Mouse (Mus musculus): ENCODE data around the gene Gm6268. TPM values are rescaled to one million over a fixed set of nuclear protein-coding genes. Genes with fewer than 3 reads are reported as not detected.
A peak's percentile ranks its signal among the peaks of the same experiment; 100 is the strongest.

The Gm6268 gene
- total and polyA plus RNA-seq, 2 experiments from 2014 or later, result not detected

GRCm38 (mm10) chrX:36393279-36393678, 7.8 kb upstream of the Gm6268 start:
- H3K36me3 ChIP-seq (replicated peaks; ENCODE audit: control insufficient read depth, insufficient read depth, low read length), result no peaks in the 10 kb centered on the region
- no peak overlapping the region for H3K4me2 ChIP-seq (ENCODE audit: low read depth, low read length)
- DNase-seq (ENCODE audit: low spot score), result peak; percentile 10
- WGBS, result 36% methylated on average over 6 of the region's 6 CpGs
- no peak for ATAC-seq (ENCODE audit: insufficient read depth, low read depth)
- H3K27me3 ChIP-seq (ENCODE audit: control insufficient read depth, insufficient read depth, low read length), result no peaks in the 10 kb centered on the region
- H3K9me3 ChIP-seq (replicated peaks; ENCODE audit: control insufficient read depth, low read length), result no peaks in the 10 kb centered on the region
- no peak overlapping the region for H3K4me3 ChIP-seq (ENCODE audit: low read depth, low read length)
- H3K27ac ChIP-seq (ENCODE audit: low read depth), result no peak overlapping the region
- TF ChIP-seq CTCF (IDR thresholded peaks at IDR 0.05; ENCODE audit: low read depth) (peak; percentile 47), EP300 (IDR thresholded peaks at IDR 0.05; ENCODE audit: low read depth) (no peak)
- H3K9ac ChIP-seq (replicated peaks; ENCODE audit: low read depth, low read length), result no peak overlapping the region
- H3K4me1 ChIP-seq (ENCODE audit: control insufficient read depth, insufficient read depth), result no peaks in the 10 kb centered on the region

DNA sequence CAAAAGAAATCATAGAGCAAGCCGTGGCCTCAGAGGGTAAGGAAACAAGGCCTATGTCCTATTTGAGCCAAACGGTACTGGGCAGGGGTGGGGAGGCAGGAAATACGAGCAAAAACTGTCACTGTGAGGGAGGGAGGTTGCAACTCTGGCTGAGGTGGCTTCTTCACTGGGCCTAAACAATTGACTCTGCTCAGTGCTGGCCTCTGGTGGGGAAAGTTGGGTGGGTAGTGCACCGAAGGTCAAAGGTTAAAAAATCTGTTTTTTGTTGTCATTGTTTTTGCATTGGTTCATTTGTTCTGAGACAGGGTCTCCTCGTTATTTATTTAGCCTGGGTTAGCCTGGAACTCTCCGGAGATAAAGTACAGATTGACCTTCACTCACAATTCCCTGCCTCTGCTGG, 1.2 kb downstream of the Gm6268 start:
- no peak for DNase-seq (ENCODE audit: low spot score)

DNA sequence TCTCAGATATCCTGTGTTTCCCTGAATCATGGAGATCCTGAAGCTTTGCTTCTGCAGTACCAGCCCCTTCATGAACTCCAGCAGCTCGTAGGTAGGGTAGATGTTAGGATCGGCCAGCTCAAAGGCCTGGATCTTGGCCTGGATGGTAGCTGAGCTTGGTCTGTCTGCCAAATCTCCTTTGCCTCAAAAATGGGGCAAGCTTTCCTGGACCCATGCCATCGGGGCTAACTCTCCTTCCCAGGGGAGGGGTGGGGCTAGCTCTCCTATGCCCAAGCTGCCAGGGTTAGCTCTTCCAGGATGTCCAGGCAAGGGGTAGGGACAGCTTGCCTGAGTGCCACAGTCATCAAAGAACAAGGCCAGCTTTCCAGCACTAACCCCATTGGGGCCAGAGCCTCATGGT, 18.1 kb downstream of the Gm6268 start:
- no peak overlapping the region for H3K4me3 ChIP-seq (ENCODE audit: low read depth, low read length)
- no peaks in the 10 kb centered on the region for H3K4me1 ChIP-seq (ENCODE audit: control insufficient read depth, insufficient read depth)
- no peak for TF ChIP-seq EP300 (IDR thresholded peaks at IDR 0.05; ENCODE audit: low read depth)
- TF ChIP-seq CTCF (IDR thresholded peaks at IDR 0.05; ENCODE audit: low read depth), result no peak
- no peak for ATAC-seq (ENCODE audit: insufficient read depth, low read depth)
- H3K4me2 ChIP-seq (ENCODE audit: low read depth, low read length), result no peak overlapping the region
- H3K9ac ChIP-seq (replicated peaks; ENCODE audit: low read depth, low read length), result no peak overlapping the region
- H3K36me3 ChIP-seq (replicated peaks; ENCODE audit: control insufficient read depth, insufficient read depth, low read length), result no peaks in the 10 kb centered on the region
- WGBS, result 83% methylated on average over 3 of the region's 3 CpGs
- no peak overlapping the region for H3K27ac ChIP-seq (ENCODE audit: low read depth)
- no peak for DNase-seq (ENCODE audit: low spot score)
- H3K27me3 ChIP-seq (ENCODE audit: control insufficient read depth, insufficient read depth, low read length), result no peaks in the 10 kb centered on the region
- H3K9me3 ChIP-seq (replicated peaks; ENCODE audit: control insufficient read depth, low read length), result no peaks in the 10 kb centered on the region

More for the DNA sequence above, 1.2 kb downstream of the Gm6268 start:
- Histone ChIP-seq H3K27me3 (ENCODE audit: control insufficient read depth, insufficient read depth, low read length) (no peaks in the 10 kb centered on the region), H3K4me1 (ENCODE audit: control insufficient read depth, insufficient read depth) (no peaks in the 10 kb centered on the region), H3K27ac (ENCODE audit: low read depth) (no peak overlapping the region), H3K36me3 (replicated peaks; ENCODE audit: control insufficient read depth, insufficient read depth, low read length) (no peaks in the 10 kb centered on the region), H3K4me2 (ENCODE audit: low read depth, low read length) (no peak overlapping the region), H3K4me3 (ENCODE audit: low read depth, low read length) (no peak overlapping the region), H3K9ac (replicated peaks; ENCODE audit: low read depth, low read length) (no peak overlapping the region), H3K9me3 (replicated peaks; ENCODE audit: control insufficient read depth, low read length) (no peaks in the 10 kb centered on the region)
- TF ChIP-seq CTCF (IDR thresholded peaks at IDR 0.05; ENCODE audit: low read depth), result no peak; the same call in 1 of the 2 replicates
- no peak for TF ChIP-seq EP300 (IDR thresholded peaks at IDR 0.05; ENCODE audit: low read depth)
- 46% methylated on average over 6 of the region's 6 CpGs for WGBS
- no peak for ATAC-seq (ENCODE audit: insufficient read depth, low read depth)

GRCm38 (mm10) chrX:36434993-36435392, 33.9 kb downstream of the Gm6268 start:
- no peak for ATAC-seq (ENCODE audit: insufficient read depth, low read depth)
- TF ChIP-seq CTCF (IDR thresholded peaks at IDR 0.05; ENCODE audit: low read depth) (no peak), EP300 (IDR thresholded peaks at IDR 0.05; ENCODE audit: low read depth) (no peak)
- Histone ChIP-seq H3K27ac (ENCODE audit: low read depth) (no peak overlapping the region), H3K9ac (replicated peaks; ENCODE audit: low read depth, low read length) (no peak overlapping the region), H3K4me3 (ENCODE audit: low read depth, low read length) (no peak overlapping the region), H3K27me3 (ENCODE audit: control insufficient read depth, insufficient read depth, low read length) (no peaks in the 10 kb centered on the region), H3K36me3 (replicated peaks; ENCODE audit: control insufficient read depth, insufficient read depth, low read length) (no peaks in the 10 kb centered on the region), H3K9me3 (replicated peaks; ENCODE audit: control insufficient read depth, low read length) (no peaks in the 10 kb centered on the region), H3K4me1 (ENCODE audit: control insufficient read depth, insufficient read depth) (no peaks in the 10 kb centered on the region), H3K4me2 (ENCODE audit: low read depth, low read length) (no peak overlapping the region)
- no peak for DNase-seq (ENCODE audit: low spot score)
- WGBS, result 39% methylated on average over 6 of the region's 6 CpGs

DNA sequence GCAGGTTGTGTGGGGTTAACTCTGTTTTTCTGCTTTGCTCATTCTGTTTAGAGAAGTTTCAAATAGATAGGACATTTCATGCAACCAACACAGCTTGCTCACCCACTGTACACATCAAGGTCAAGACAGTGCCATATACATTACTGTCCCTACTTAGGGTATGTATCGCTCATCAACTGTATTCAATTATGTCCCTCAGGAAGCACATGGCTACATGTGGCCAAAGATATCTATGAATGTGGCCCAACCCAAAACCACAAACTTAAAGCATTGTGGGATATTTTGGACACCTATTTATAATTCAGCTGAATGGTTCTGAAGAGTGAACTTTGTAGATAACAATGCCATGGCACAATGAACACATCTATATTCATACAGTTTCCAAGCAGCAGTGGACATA, 36.9 kb downstream of the Gm6268 start:
- no peaks in the 10 kb centered on the region for H3K27me3 ChIP-seq (ENCODE audit: control insufficient read depth, insufficient read depth, low read length)
- H3K4me3 ChIP-seq (ENCODE audit: low read depth, low read length), result no peak overlapping the region
- WGBS, result 81% methylated on average over 1 of the region's 1 CpGs
- H3K9me3 ChIP-seq (replicated peaks; ENCODE audit: control insufficient read depth, low read length), result no peaks in the 10 kb centered on the region
- no peak overlapping the region for H3K4me2 ChIP-seq (ENCODE audit: low read depth, low read length)
- no peak overlapping the region for H3K27ac ChIP-seq (ENCODE audit: low read depth)
- no peak for DNase-seq (ENCODE audit: low spot score)
- no peaks in the 10 kb centered on the region for H3K36me3 ChIP-seq (replicated peaks; ENCODE audit: control insufficient read depth, insufficient read depth, low read length)
- no peak for TF ChIP-seq EP300 (IDR thresholded peaks at IDR 0.05; ENCODE audit: low read depth)
- no peak for TF ChIP-seq CTCF (IDR thresholded peaks at IDR 0.05; ENCODE audit: low read depth)
- no peak overlapping the region for H3K9ac ChIP-seq (replicated peaks; ENCODE audit: low read depth, low read length)
- no peaks in the 10 kb centered on the region for H3K4me1 ChIP-seq (ENCODE audit: control insufficient read depth, insufficient read depth)
- ATAC-seq (ENCODE audit: insufficient read depth, low read depth), result no peak

Small RNAs within 50 kb of the gene (microRNA-seq; reads per million reads assigned to microRNA genes)
- not detected for gene Gm44485

Other genes starting within 250 kb of the Gm6268 start
- gene Zcchc12, start 205.4 kb upstream of the Gm6268 start, total RNA-seq (2014; rRNA removed; ENCODE audit: low replicate concordance), result 0.35 and 0.42 TPM in 2 replicates
- gene Zcchc12, start 205.4 kb upstream of the Gm6268 start, polyA plus RNA-seq (2015; fragmentation: Nextera tagmentation; extraction: Ambion mirVana), result 0.66 and 0.77 TPM in 2 replicates
- 3.9 and 10.8 TPM in 2 replicates for gene Lonrf3, start 72.9 kb upstream of the Gm6268 start, total RNA-seq (2014; rRNA removed; ENCODE audit: low replicate concordance)
- 0.08 and 0.10 TPM in 2 replicates for gene Lonrf3, start 72.9 kb upstream of the Gm6268 start, polyA plus RNA-seq (2015; fragmentation: Nextera tagmentation; extraction: Ambion mirVana)
- not detected in 2 replicates for gene Gm14569, start 90.5 kb downstream of the Gm6268 start, total RNA-seq (2014; rRNA removed; ENCODE audit: low replicate concordance)
- gene Gm14569, start 90.5 kb downstream of the Gm6268 start, polyA plus RNA-seq (2015; fragmentation: Nextera tagmentation; extraction: Ambion mirVana), result not detected in 2 replicates
- 50.5 and 82.2 TPM in 2 replicates for gene Pgrmc1, start 196.9 kb downstream of the Gm6268 start, total RNA-seq (2014; rRNA removed; ENCODE audit: low replicate concordance)
- 70.5 and 72.6 TPM in 2 replicates for gene Pgrmc1, start 196.9 kb downstream of the Gm6268 start, polyA plus RNA-seq (2015; fragmentation: Nextera tagmentation; extraction: Ambion mirVana)
- 1.3 and 2.7 TPM in 2 replicates for gene Akap17b, start 244.1 kb downstream of the Gm6268 start, total RNA-seq (2014; rRNA removed; ENCODE audit: low replicate concordance)
- 1.3 TPM in 2 replicates for gene Akap17b, start 244.1 kb downstream of the Gm6268 start, polyA plus RNA-seq (2015; fragmentation: Nextera tagmentation; extraction: Ambion mirVana)

All from heart, postnatal 0 days (tissue).